Mouse (Mus musculus) heart, adult 2 months (tissue): ENCODE results near the gene Igf2bp2. TPM values are rescaled to one million over a fixed set of nuclear protein-coding genes. Genes with fewer than 3 reads are reported as not detected.

Experiments
- DNase-seq, 2 experiments: peaks; one replicate each; pipeline ENCODE4 v3.0.0; 2021
- H3K27ac ChIP-seq: fragments of 200-600 bp; 2 replicates; pipeline ENCODE4 v1.8.1; 2022
- H3K27me3 ChIP-seq: fragments of 200-500 bp; 2 replicates; pipeline ENCODE4 v1.6.1; 2012; ENCODE audit warnings: mild to moderate bottlenecking, low read length, inconsistent platforms, mixed read lengths; ENCODE audit not compliant: control insufficient read depth, insufficient read depth
- H3K36me3 ChIP-seq: fragments of 200-500 bp; 2 replicates; pipeline ENCODE4 v1.6.1; 2012; ENCODE audit warnings: low read length, inconsistent platforms; ENCODE audit not compliant: control insufficient read depth, insufficient read depth
- H3K4me1 ChIP-seq: fragments of 200-500 bp; 2 replicates; pipeline ENCODE4 v1.6.1; 2011; ENCODE audit warnings: low read length; ENCODE audit not compliant: control insufficient read depth, insufficient read depth
- H3K4me3 ChIP-seq: fragments of 200-600 bp; 2 replicates; pipeline ENCODE4 v1.8.1; 2022
- H3K79me2 ChIP-seq: fragments of 200-500 bp; replicated peaks from 2 replicates; pipeline ENCODE4 v1.6.1; 2012; ENCODE audit warnings: mild to moderate bottlenecking, inconsistent platforms, low read length, moderate library complexity, mixed read lengths; ENCODE audit not compliant: control insufficient read depth, insufficient read depth
- H3K9ac ChIP-seq: fragments of 200-500 bp; 2 replicates; pipeline ENCODE4 v1.6.1; 2012; ENCODE audit warnings: low read depth, mild to moderate bottlenecking, control low read depth, inconsistent platforms, low read length, mixed read lengths
- CTCF ChIP-seq: fragments of 200-600 bp; IDR thresholded peaks from 2 replicates; pipeline ENCODE4 v1.8.1; 2022; ENCODE audit warnings: antibody characterized with exemption, mild to moderate bottlenecking, moderate library complexity
- EP300 ChIP-seq: fragments of 200-500 bp; IDR thresholded peaks from 2 replicates; pipeline ENCODE4 v1.6.1; 2011; ENCODE audit warnings: low read depth, low read length, control low read depth; ENCODE audit not compliant: insufficient read depth
- POLR2A ChIP-seq: fragments of 200-500 bp; IDR thresholded peaks from 2 replicates; pipeline ENCODE4 v1.6.1; 2011; ENCODE audit warnings: mild to moderate bottlenecking, low read depth, low read length, control low read depth; ENCODE audit not compliant: insufficient read depth
- WGBS: fragments of 180-500 bp; shearing (Covaris S2); methylation state at CpG from one replicate; pipeline ENCODE4 v1.1.7; 2018; 5-methylcytosine and 5-hydroxymethylcytosine counted together
- intact Hi-C: fragments of 180-260 bp; cut with DNase I; formaldehyde crosslinking; loops from one replicate; pipeline ENCODE4 v1.15.1; 2025
- polyA plus RNA-seq: library from polyadenylated mRNA; depleted of rRNA; stranded (reverse); fragments of >200 nt; gene quantifications from 2 replicates; pipeline ENCODE4 v1.2.3, GENCODE M21; 2012
- total RNA-seq, 2 experiments: library from RNA; stranded (reverse); gene quantifications; 2 replicates each; pipeline ENCODE4 v1.2.3; 2021

The Igf2bp2 gene
- total and polyA plus RNA-seq, 3 experiments, result 1.5 to 7.4 (median 5.3) TPM

DNA sequence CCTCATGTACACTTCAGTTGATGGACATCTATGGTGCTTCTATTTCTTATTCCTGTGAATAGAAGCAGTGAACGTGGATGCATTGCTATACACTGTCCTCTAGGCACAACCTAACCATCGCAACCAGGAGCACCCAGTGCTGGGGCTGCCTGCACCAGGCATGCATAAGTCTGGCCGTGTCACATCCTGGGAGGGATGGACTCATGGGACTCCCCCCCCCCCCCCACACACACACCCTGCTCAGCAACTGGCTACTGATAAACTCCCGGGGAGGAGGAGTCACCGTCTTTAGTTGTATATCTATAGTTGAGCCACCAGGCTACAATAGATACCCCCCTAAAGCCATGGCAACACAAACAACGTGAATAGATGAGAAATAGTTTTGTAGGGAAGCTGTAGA lies 105.6 kb downstream of the Igf2bp2 start:
- H3K27me3 ChIP-seq, result no peaks in the 10 kb centered on the region
- WGBS, result 70% methylated on average over 6 of the region's 6 CpGs
- no peaks in the 10 kb centered on the region for H3K4me1 ChIP-seq
- no peaks in the 10 kb centered on the region for H3K79me2 ChIP-seq
- TF ChIP-seq CTCF, result no peak
- TF ChIP-seq EP300, result no peak
- TF ChIP-seq POLR2A, result no peak
- DNase-seq, result no peak
- no peaks in the 10 kb centered on the region for H3K36me3 ChIP-seq
- no peak overlapping the region for H3K4me3 ChIP-seq
- no peak overlapping the region for H3K27ac ChIP-seq
- intact Hi-C loops, result no loop called here
- no peak overlapping the region for H3K9ac ChIP-seq

DNA sequence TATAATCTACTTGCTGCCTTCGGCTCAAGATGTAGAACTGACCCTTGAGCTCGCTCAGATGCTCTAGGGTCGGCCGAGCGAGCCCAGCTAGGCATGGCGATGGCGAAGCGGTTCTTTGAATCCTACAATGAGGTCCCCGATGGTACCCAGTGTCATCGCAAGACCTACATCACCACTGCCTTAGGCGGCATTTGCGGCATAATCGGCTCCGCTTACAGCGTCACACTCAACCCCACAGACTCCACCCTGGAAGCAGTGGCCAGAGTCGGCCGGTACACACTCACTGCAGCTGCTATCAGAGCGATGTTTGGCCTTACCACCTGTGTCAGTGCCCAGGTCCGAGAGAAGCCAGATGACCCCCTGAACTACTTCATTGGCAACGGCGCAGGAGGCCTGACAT lies 109.7 kb downstream of the Igf2bp2 start:
- no peak overlapping the region for H3K27ac ChIP-seq
- H3K9ac ChIP-seq, result no peak overlapping the region
- no peaks in the 10 kb centered on the region for H3K27me3 ChIP-seq
- intact Hi-C loops, result no loop called here
- H3K79me2 ChIP-seq, result no peaks in the 10 kb centered on the region
- H3K4me3 ChIP-seq, result no peak overlapping the region
- WGBS, result 96% methylated on average over 21 of the region's 21 CpGs
- DNase-seq, result no peak
- H3K4me1 ChIP-seq, result no peaks in the 10 kb centered on the region
- no peaks in the 10 kb centered on the region for H3K36me3 ChIP-seq
- TF ChIP-seq EP300 (no peak), CTCF (no peak), POLR2A (no peak)

DNA sequence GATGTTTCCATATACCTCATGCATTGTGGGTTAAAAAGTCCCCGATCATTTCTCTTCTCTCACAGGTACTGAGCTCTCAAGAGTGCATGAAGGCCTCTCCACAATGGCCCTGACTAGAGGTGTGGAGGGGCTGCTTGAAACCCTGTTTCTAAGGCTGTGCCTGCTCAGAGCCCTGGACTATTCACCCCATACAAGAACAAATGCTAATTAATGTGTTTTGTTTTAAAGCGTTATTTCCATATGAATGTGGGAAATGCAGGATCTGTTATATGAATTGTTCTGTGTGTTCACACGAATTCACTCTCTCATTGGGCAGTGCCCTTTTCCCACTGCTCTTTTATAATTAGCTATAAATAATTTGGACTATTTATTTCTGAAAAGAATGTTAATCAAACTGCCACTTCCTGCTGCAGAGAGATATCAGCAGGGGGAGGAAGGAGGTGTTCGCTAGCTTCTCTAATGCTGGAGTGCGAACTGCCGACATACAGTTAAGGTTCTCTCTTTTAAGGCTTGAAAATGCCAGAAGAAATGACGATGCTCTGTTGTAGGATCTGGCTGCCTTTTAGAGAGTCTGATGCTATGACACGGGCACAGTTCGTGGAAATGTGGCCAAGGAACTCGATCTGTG lies 116.2 kb downstream of the Igf2bp2 start:
- no peaks in the 10 kb centered on the region for H3K4me1 ChIP-seq
- H3K27ac ChIP-seq, result no peak overlapping the region
- no peak for TF ChIP-seq EP300
- TF ChIP-seq CTCF, result no peak
- TF ChIP-seq POLR2A, result no peak
- DNase-seq, result no peak
- no peak overlapping the region for H3K9ac ChIP-seq
- no peaks in the 10 kb centered on the region; the same call in 1 of the 2 replicates for H3K36me3 ChIP-seq
- no peaks in the 10 kb centered on the region for H3K27me3 ChIP-seq
- no peaks in the 10 kb centered on the region for H3K79me2 ChIP-seq
- intact Hi-C loops, result no loop called here
- 71% methylated on average over 10 of the region's 10 CpGs for WGBS
- H3K4me3 ChIP-seq, result no peak overlapping the region

- WGBS, result 96% methylated on average over 3 of the region's 3 CpGs
- Histone ChIP-seq H3K27me3 (no peaks in the 10 kb centered on the region), H3K9ac (no peak overlapping the region), H3K27ac (no peak overlapping the region), H3K4me1 (no peaks in the 10 kb centered on the region), H3K4me3 (no peak overlapping the region), H3K36me3 (no peaks in the 10 kb centered on the region; the same call in 1 of the 2 replicates), H3K79me2 (no peaks in the 10 kb centered on the region)
- TF ChIP-seq EP300, result no peak
- TF ChIP-seq POLR2A, result no peak
- no peak for TF ChIP-seq CTCF
- DNase-seq, result no peak
- intact Hi-C loops, result no loop called here
These were observed 117.2 kb downstream of the Igf2bp2 start for GRCm38 (mm10) chr16:22045930-22046329.

- WGBS, result 78% methylated on average over 4 of the region's 4 CpGs
- H3K9ac ChIP-seq, result no peak overlapping the region
- no peak overlapping the region for H3K4me3 ChIP-seq
- H3K79me2 ChIP-seq, result no peaks in the 10 kb centered on the region
- DNase-seq, result no peak
- no peaks in the 10 kb centered on the region; the same call in 1 of the 2 replicates for H3K36me3 ChIP-seq
- no peak for TF ChIP-seq CTCF
- no peak for TF ChIP-seq POLR2A
- no peak for TF ChIP-seq EP300
- H3K27me3 ChIP-seq, result no peaks in the 10 kb centered on the region
- intact Hi-C loops, result no loop called here
- H3K4me1 ChIP-seq, result no peaks in the 10 kb centered on the region
- no peak overlapping the region for H3K27ac ChIP-seq
These were observed 119.3 kb downstream of the Igf2bp2 start for GRCm38 (mm10) chr16:22043830-22044229.

DNA sequence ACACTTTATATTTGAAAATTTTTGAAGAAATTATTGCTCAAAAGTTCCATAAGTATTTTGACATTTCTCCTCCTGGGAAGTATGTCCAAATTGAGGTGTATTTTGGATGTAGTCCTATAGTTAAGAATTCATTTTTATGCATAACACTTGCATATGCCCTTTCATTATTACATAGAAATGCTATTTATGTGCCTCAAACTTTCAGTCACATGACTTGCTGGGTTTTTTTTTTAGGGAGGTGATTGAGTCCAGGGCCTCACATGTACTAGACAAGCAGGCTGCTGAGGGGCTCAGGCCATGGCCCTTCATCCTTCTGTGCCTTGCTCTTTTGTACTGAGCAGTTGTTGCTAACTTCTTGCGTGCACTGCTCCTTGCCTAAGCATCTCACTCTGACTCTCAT lies 123.1 kb downstream of the Igf2bp2 start:
- intact Hi-C loops, result no loop called here
- Histone ChIP-seq H3K79me2 (no peaks in the 10 kb centered on the region), H3K36me3 (no peaks in the 10 kb centered on the region; the same call in 1 of the 2 replicates), H3K27ac (no peak overlapping the region), H3K4me1 (no peaks in the 10 kb centered on the region), H3K4me3 (no peak overlapping the region), H3K27me3 (no peaks in the 10 kb centered on the region), H3K9ac (no peak overlapping the region)
- 92% methylated on average over 1 of the region's 1 CpGs for WGBS
- TF ChIP-seq EP300 (no peak), POLR2A (no peak), CTCF (no peak)
- no peak for DNase-seq
